Mouse (Mus musculus) heart, postnatal 10 days (tissue): ENCODE data around the gene Trp73. TPM values are rescaled to one million over a fixed set of nuclear protein-coding genes. Genes with fewer than 3 reads are reported as not detected.

Experiments used
- DNase-seq, 2 experiments: peaks; one replicate each; pipeline ENCODE4 v3.0.0; 2021
- intact Hi-C: fragments of 180-260 bp; cut with DNase I; formaldehyde crosslinking; loops from one replicate; pipeline ENCODE4 v1.15.1; 2025
- total RNA-seq, 2 experiments: library from RNA; stranded (reverse); gene quantifications; 2 replicates each; pipeline ENCODE4 v1.2.3; 2021

Gene Trp73
- total RNA-seq, 2 experiments from 2014 or later, result 0.05 TPM; not detected in 1

GRCm38 (mm10) chr4:154146342-154146741 is 6.3 kb upstream of the Trp73 start:
- intact Hi-C loops, result no loop called here
- DNase-seq, result no peak

DNA sequence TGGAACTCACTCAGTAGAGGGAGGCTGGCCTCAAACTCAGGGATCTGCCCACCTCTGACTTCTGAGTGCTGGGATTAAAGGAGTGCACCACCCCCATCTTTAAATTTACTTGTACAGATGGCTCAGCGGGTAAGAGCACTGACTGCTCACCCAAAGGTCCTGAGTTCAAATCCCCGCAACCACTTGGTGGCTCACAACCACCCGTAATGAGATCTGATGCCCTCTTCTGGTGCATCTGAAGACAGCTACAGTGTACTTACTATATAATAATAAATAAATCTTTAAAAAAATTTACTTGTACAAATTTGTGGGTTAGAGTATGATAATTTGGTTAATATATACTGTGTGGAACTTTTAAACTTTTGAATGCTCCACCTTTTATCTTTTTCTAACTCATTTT is 4.7 kb upstream of the Trp73 start:
- no peak for DNase-seq
- intact Hi-C loops, result no loop called here

- intact Hi-C loops, result loop anchor here (1.0 kb wide), 1 partner anchor 17 kb away; no protein-coding TSS in a partner anchor
- DNase-seq, result peak; percentile 93 to 94
Measured at GRCm38 (mm10) chr4:154142211-154143040, 2.4 kb upstream of the Trp73 start, which contains the start of gene Wrap73. TSS of gene Wrap73 (plus strand) at chr4:154142372.

DNA sequence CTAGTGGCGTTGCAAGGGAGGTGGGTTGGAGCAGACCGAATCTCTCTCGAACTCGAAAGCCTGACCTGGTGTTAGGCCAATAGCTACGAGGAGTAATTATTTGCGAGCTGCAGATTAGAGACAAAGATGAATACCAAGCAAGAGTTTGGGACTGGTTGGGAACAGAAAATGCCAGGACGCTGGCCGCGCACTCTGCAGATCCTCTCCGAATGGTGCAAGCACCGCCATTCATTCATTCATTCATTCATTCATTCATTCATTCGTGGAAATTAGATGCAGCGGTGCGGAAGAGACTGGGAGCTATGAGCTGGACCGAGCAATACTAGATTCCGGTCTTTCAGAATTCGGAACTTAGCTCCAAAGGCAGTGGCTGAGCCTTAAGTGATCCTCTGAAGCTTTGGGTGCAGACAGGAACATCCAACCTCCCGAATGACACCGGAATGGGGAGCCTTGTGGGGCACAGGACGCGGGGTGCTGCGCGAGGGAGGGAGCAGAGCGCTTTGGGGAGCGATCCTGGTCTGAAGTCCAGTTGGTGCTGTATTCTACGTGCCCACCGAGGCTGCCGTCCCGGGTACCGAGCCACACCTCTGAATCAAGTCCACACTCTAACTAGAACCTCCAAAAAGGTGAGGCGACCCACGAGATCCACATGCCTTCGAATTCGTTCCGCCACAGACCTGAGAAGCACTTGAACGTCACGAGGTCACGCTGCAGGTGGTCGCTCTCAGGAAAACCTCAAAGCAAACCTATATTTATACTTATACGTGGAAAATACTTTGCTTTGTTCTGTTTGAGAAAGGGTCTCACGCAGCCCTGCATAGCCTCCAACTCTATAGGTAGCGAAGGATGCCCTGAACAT is 1.2 kb upstream of the Trp73 start:
- DNase-seq, result no peak
- intact Hi-C loops, result no loop called here

GRCm38 (mm10) chr4:154140213-154141008 is 403 bp upstream of the Trp73 start:
- intact Hi-C loops, result no loop called here
- no peak for DNase-seq

GRCm38 (mm10) chr4:154139671-154140181 is 282 bp downstream of the Trp73 start:
- intact Hi-C loops, result no loop called here
- DNase-seq, result no peak

DNA sequence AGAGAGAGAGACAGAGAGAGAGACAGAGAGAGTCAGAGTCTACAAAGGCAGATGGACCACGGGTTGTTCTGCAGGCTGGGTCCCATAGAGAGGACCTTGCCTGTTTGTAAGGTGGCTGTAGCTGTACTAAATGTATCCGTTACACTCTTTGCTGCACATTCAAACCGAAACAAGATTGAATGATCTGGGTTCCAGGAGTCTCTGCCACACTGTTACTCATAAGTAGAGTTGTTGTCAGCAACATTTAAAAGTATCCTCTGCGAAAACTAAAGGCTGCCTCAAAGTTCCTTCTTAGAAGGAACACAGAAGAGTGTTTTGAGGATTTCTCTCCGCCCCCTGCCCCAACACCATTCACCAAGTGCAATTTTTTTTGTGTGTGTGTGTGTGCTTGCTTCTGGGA is 2.9 kb downstream of the Trp73 start:
- DNase-seq, result no peak
- intact Hi-C loops, result no loop called here

- intact Hi-C loops, result no loop called here
Measured at GRCm38 (mm10) chr4:154134803-154135202, 5.2 kb downstream of the Trp73 start.

DNA sequence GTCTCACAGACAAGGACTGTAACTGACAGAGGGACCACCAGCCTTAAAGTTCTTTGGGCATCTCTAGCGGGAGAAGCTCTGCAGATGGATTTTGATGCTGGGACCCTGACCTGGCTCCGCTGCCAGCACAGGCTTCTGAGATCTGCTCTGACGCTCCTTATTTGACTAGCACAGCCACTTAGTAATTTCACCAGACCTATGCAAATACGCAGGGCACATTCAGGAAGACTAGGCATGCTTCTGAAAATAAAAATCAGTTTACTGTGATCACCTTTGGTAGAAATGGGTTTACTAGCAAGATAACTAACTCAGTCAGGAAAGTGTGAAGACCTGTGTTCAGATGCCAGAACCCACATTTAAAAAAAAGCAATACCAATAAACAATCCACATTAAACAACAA is 8.1 kb downstream of the Trp73 start:
- intact Hi-C loops, result no loop called here
- DNase-seq, result no peak

More at GRCm38 (mm10) chr4:154134803-154135202, 5.2 kb downstream of the Trp73 start:
- DNase-seq, result no peak

DNA sequence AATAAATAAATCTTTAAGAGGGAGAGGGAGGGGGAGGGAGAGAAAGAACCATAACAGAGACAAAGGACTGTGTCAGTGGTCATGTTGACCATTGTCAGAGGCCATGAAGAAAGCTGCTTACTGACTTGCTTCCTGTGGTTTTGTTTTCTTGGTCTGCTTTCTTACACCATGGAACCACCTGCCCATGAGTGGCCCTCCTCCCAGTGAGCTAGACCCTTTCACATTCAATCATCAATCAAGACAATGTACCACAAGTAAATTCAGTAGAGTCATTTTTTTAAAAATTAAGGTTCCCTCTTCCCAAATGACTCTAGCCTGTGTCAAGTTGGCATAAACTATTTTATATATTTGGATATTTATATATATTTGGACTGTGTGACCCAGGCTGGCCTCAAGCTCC is 10.1 kb downstream of the Trp73 start:
- no peak for DNase-seq
- intact Hi-C loops, result no loop called here

DNA sequence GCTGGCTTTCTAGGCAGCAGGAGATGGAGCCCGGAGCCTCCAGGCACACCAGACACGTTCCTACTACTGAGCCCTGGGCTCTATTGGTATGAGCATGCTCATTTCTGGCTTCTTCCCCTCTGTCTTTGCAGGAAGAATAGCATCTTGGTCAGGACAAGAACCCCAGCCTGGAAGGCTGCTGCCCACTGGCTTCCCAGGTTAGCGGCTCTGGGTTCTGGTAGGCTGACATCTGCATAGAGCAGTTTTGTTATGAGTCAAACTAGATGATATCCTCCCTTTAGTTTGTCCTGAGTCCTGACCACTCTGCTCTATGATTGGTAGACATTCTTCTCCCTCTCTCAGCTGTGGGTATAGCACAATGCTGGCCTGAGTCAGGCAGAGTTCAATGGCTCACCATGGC is 12.7 kb downstream of the Trp73 start:
- intact Hi-C loops, result no loop called here
- DNase-seq, result no peak

DNA sequence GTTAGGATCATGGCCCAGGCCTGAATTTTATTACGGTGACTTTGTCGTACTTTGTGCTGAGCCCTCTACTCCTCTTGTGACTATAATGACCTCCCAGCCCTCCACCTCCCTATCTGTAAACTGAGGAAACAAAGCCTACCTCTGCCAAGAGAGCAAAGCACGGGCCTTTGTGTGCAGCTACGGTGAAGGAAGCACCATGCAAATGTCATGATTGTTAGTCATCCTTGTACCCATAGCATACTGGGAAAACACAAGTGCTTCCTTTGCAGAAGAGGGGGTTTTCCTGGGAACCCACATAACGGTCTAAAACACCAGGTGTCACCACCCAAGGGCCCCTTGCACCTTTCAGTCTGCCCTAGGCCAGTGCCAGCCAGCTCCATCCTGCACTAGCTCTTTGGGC is 14.8 kb downstream of the Trp73 start:
- intact Hi-C loops, result no loop called here
- no peak for DNase-seq

GRCm38 (mm10) chr4:154123553-154123952 is 16.5 kb downstream of the Trp73 start:
- intact Hi-C loops, result no loop called here
- no peak for DNase-seq

GRCm38 (mm10) chr4:154122374-154122773 is 17.6 kb downstream of the Trp73 start:
- intact Hi-C loops, result no loop called here
- DNase-seq, result no peak

GRCm38 (mm10) chr4:154121800-154122199 is 18.2 kb downstream of the Trp73 start:
- no peak for DNase-seq
- intact Hi-C loops, result no loop called here

GRCm38 (mm10) chr4:154119208-154119607 is 20.8 kb downstream of the Trp73 start:
- intact Hi-C loops, result no loop called here
- no peak for DNase-seq

DNA sequence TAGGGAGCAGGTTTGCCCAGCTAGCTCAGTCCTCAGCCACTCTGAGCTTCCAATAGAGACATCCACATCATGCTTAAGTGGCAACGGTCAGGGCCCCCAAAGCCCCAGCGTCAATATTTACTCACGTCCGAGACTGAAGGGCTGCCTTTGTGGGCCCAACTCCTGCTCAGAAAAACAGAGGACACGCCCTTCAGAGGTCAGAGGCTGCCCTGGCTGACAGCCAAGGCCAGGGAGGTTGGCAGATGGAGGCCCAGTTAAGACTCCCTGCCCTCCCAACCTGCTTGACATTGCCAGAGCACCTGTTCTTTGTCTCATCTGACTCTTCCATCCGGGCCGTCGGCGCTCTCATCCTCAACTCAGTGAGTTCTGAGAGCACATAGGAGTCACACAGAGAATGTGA is 21.2 kb downstream of the Trp73 start:
- intact Hi-C loops, result no loop called here
- DNase-seq, result no peak

GRCm38 (mm10) chr4:154116421-154116820 is 23.6 kb downstream of the Trp73 start:
- intact Hi-C loops, result no loop called here
- DNase-seq, result no peak

- intact Hi-C loops, result loop anchor here (5.0 kb wide), 1 partner anchor 43 kb away; no protein-coding TSS in a partner anchor
Measured at GRCm38 (mm10) chr4:154109850-154110243, 30.2 kb downstream of the Trp73 start.

DNA sequence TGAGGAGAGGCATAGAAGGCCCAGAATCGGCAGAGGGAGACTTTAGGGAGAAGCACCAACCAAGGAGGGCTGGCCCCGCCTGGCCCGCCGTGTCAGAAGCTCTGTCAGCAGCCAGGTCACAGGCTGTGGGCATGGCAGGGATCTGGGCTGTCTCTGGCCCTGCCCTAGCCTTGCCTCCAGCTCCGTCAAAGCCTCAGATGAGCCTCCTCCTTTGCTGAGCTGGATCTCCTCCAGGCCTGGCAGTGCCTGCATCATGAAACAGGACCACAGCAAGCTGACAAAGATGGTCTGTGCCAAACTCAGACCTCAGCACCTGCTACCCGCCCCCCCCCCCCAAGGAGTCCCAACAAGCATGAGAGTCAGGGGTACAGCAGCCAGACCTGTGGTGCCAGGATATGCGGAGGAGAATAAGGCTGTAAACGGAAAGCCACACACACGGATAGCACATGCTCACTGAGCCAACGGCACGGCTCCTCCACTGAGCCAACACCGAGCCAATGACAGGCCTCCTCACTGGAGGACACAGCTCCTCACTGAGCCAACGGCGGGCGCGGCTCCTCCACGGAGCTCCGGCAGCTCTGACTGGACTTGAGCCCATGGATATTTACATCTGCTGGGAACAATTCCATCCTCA is 30.7 kb downstream of the Trp73 start:
- intact Hi-C loops, result loop anchor here (5.0 kb wide), 1 partner anchor 42 kb away; no protein-coding TSS in a partner anchor
- DNase-seq, result peak in 1 of 2 experiments; percentile 9

More at GRCm38 (mm10) chr4:154109850-154110243, 30.2 kb downstream of the Trp73 start:
- DNase-seq, result no peak
